Mouse (Mus musculus): ENCODE results near the gene Faim2.

The Faim2 gene

GRCm38 (mm10) chr15:99509840-99510239 is 18.1 kb downstream of the Faim2 start:
- DNase-seq (ENCODE audit: low read depth in 2 of 2, low spot score in 2 of 2) = no peak

GRCm38 (mm10) chr15:99505324-99506095 is 22.5 kb downstream of the Faim2 start:
- no peak for DNase-seq (ENCODE audit: low read depth in 2 of 2, low spot score in 2 of 2)

- no peak for DNase-seq (ENCODE audit: low read depth in 2 of 2, low spot score in 2 of 2)
Measured at GRCm38 (mm10) chr15:99503256-99503655, 24.7 kb downstream of the Faim2 start.

GRCm38 (mm10) chr15:99502311-99502831 is 25.6 kb downstream of the Faim2 start:
- DNase-seq (ENCODE audit: low read depth in 2 of 2, low spot score in 2 of 2) = no peak

- DNase-seq (ENCODE audit: low read depth in 2 of 2, low spot score in 2 of 2) = no peak
Measured at GRCm38 (mm10) chr15:99501292-99502260, 26.4 kb downstream of the Faim2 start.

- no peak for DNase-seq (ENCODE audit: low read depth in 2 of 2, low spot score in 2 of 2)
Measured at GRCm38 (mm10) chr15:99500320-99500719, 27.6 kb downstream of the Faim2 start.

GRCm38 (mm10) chr15:99499726-99500125 is 28.2 kb downstream of the Faim2 start:
- DNase-seq (ENCODE audit: low read depth in 2 of 2, low spot score in 2 of 2) = no peak

GRCm38 (mm10) chr15:99498781-99499180 is 29.2 kb downstream of the Faim2 start:
- no peak for DNase-seq (ENCODE audit: low read depth in 2 of 2, low spot score in 2 of 2)

- no peak for DNase-seq (ENCODE audit: low read depth in 2 of 2, low spot score in 2 of 2)
Measured at GRCm38 (mm10) chr15:99498356-99498755, 29.6 kb downstream of the Faim2 start.

GRCm38 (mm10) chr15:99497527-99498242 is 30.3 kb downstream of the Faim2 start:
- DNase-seq (ENCODE audit: low read depth in 2 of 2, low spot score in 2 of 2) = no peak

GRCm38 (mm10) chr15:99497061-99497460 is 30.9 kb downstream of the Faim2 start:
- DNase-seq (ENCODE audit: low read depth in 2 of 2, low spot score in 2 of 2) = no peak

GRCm38 (mm10) chr15:99484745-99485144 is 43.2 kb downstream of the Faim2 start:
- no peak for DNase-seq (ENCODE audit: low read depth in 2 of 2, low spot score in 2 of 2)

GRCm38 (mm10) chr15:99475814-99476213 is 52.2 kb downstream of the Faim2 start:
- DNase-seq (ENCODE audit: low read depth in 2 of 2, low spot score in 2 of 2) = no peak

- DNase-seq (ENCODE audit: low read depth in 2 of 2, low spot score in 2 of 2) = peak; percentile 75 to 82
Measured at GRCm38 (mm10) chr15:99474576-99474926, 53.4 kb downstream of the Faim2 start, which contains the start of gene Bcdin3d. Bcdin3d (minus strand) TSS chr15:99474730.

- no peak for DNase-seq (ENCODE audit: low read depth in 2 of 2, low spot score in 2 of 2)
Measured at GRCm38 (mm10) chr15:99473801-99474575, 54.0 kb downstream of the Faim2 start.

GRCm38 (mm10) chr15:99472972-99473371 is 55.0 kb downstream of the Faim2 start:
- no peak for DNase-seq (ENCODE audit: low read depth in 2 of 2, low spot score in 2 of 2)

- DNase-seq (ENCODE audit: low read depth in 2 of 2, low spot score in 2 of 2) = no peak
Measured at GRCm38 (mm10) chr15:99471677-99472063, 56.3 kb downstream of the Faim2 start.

- peak; percentile 28 to 55 for DNase-seq (ENCODE audit: low read depth in 2 of 2, low spot score in 2 of 2)
Measured at GRCm38 (mm10) chr15:99470971-99471676, 56.8 kb downstream of the Faim2 start.

GRCm38 (mm10) chr15:99470224-99470761 is 57.7 kb downstream of the Faim2 start:
- no peak for DNase-seq (ENCODE audit: low read depth in 2 of 2, low spot score in 2 of 2)

All from CD8-positive naive resting alpha-beta T cell, adult 2 months (primary cell).